Mouse (Mus musculus) 3T3-L1 (cell line): ENCODE data around the gene Trpm3.
A peak's percentile ranks its signal among the peaks of the same experiment; 100 is the strongest.

Experiments
- DNase-seq: peaks from one replicate; pipeline ENCODE4 v3.0.0-alpha.2; 2015; ENCODE audit warnings: low read depth, low spot score

Trpm3 gene

DNA sequence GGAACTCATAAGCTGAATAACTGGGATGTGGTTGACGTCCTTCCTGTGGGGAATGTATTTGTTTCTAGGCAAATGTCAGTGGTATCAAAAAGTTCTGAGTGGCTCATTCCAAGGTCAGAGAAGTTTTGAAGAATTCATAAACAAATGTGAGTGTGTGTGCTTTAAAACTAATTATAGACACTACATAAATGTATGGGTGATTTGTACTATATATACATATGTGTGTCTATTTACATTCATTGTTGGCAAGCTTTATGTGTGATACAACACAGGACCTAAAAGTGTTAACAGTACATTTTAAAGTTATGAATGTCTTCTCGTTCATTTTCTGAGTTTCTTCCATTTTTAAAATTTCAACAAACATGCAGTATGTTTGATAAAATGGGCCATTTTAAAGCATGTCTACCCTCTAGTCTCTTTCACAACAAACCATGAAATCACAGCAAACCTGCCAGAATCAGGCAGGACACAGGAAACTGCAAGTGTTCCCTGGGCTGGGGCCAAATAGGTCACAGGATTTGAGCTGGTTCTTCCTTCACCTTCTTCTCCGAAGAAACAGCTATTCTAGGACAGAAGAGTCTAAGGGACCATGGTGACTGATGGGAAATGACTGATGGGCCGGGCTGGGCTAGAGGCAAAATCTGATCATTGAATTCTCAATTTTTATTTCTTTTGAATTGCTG is 334.3 kb downstream of the Trpm3 start:
- DNase-seq, result no peak

DNA sequence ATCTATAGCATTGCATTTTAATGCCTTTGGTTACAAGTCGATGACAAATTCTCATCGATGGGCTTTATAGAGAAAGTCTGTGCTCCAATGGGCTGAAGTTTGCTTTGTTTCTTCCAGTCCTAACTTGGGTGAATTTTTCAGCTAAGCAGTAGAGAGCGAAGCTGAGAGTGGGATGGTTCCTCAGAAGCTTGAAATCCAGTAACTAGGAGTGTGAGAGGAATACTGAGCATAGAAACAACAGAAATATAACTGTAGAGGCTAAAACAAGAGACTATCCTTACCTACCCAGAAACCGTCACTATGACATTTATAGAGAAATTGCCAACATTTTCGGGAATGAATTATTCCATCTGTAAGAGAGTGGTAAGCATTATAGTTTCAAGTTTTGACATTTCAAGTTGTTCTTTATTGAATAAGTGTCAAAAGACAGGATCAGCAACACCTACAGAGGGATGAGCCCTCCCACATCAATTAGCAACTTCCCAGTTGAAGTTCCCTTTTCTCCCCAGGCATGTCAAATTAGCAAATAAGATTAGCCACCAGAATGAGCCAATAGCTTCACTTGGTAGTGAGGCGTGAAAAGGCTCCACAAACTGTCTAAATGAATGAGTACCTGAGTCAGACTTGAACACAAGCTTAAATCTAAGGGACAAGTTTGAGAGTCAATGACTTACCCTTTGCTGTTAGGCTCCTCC is 339.6 kb downstream of the Trpm3 start:
- DNase-seq, result no peak

DNA sequence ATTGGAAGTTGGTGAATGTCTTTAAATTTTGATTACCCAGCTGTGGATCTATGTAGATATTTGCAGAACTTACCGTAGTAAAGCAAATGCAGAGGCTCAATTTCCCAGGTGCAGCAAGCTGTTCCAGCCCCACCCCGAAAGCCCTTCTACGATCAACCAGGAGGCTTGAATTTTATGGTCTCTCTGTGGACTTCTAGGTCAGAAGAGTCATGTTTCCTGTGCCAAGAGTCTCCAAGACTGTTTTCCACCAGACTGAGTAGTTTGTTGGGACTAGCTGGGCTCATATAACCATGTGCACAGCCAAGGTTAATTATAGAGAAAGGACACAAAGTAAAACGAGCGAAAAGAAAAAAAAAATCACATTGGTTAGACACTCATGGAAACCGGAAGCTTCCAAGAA is 364.6 kb downstream of the Trpm3 start:
- DNase-seq, result no peak

DNA sequence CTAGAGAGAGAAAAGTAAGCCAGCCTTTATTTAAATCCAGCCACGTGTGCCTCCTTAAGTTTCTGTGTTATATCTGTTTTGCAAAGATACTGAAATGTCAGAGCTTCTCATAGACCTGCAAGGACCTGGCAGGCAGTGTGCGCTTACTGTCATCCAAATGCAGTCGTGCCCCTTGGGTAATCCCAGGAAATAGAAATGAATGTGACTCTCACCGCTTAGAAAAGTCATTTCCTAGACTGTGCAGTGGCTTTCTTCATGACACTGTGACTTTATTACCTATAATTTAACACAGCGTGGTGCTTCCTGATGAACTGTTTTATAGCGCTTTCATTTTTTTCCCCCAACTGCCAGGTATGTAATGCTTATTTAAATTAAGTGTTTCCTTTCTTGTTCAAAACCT is 379.7 kb downstream of the Trpm3 start:
- no peak for DNase-seq

DNA sequence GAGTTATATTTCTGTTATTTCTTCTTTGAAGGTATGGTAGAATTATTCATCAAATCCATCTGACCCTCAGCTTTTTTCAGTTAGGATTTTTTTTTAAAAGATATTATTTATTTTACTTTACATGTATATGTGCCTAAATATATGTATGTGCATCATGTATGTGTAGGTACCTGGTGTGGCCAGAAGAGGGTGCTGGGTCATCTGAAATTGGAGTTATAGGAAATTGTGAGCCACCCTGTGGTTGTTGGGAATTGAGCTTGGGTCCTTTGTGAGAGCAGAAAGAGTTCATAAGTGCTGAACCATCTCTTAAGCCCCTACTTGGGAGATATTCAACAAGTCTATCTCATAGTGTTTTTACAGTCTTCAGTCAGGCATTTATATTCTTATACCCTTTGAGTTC is 389.1 kb downstream of the Trpm3 start:
- DNase-seq, result no peak

DNA sequence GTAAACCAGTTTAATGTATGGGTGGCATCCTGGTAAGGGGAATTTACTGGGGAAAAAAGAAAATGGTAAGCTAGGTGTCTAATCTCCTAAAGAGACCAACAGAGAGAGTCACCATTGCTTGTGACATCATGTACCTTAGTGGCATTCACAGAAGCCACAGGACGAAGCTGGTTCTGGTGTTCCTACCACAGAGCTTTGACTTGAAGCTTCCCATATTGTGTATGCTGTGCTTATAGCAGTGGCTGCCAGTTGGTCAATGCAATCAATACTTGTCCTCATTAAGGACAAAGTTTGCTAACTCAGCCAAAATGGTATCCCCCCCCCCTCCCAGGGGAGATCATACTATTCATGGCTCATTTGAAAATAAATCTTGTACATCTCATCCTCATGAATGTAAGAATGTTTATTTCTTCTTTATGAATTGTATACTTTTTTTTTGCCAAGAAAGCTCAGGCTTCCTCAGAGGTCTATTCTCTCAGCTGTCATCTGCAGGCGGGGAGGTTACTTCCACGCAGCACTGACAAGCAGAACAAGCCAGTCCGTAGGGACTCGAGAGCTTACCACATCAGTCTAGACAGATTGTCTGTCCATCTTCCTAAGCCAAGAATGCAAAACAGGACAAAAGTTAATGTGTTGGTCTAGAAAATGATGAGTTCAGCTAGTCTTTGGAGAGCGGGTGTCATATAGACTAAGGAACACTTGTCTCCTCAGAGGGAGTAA is 404.3 kb downstream of the Trpm3 start:
- DNase-seq, result no peak

DNA sequence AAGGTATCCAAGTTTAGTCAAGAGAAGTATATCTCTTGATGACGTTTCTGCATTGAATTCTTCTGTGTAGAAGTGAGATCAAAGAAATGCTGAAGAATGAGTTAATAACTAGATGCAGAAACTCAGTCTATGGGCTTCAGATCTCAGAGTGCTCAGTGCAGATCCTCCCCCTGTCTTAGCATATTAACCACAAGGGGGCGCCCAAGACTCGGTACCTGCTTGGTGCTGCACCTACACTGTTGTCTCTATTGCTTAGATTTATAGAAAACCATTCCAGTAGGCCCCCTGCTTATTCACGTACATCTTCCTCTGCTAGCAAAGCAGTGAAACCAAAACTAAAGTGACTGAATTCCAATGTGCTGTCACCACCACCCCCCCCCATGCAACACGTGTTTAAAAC is 413.3 kb downstream of the Trpm3 start:
- peak; percentile 68 for DNase-seq

DNA sequence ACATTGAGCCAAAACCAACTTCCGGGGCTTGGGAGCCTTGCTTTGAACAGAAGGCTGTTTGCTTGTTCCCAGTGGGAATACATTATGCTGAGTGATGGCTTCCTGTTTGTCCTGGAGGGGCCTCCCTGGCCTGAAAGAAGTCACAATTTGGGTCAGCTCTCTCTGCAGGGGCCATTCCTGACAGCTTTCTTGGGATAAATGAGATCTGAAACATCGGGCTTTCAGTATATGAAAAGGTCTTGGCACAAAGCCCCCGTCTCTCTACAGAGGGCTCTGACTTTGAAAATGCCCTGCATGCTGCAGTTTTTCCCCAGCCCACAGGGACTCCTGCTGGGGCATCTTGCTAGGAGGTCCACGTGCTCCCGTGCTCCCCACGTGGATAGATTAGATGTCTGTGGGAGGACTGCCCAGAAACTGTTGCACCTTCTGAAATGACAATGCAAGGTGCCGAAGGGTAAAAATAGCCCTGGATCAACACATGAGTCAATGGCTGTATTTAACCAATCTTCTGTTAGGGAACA is 415.6 kb downstream of the Trpm3 start:
- DNase-seq, result no peak

DNA sequence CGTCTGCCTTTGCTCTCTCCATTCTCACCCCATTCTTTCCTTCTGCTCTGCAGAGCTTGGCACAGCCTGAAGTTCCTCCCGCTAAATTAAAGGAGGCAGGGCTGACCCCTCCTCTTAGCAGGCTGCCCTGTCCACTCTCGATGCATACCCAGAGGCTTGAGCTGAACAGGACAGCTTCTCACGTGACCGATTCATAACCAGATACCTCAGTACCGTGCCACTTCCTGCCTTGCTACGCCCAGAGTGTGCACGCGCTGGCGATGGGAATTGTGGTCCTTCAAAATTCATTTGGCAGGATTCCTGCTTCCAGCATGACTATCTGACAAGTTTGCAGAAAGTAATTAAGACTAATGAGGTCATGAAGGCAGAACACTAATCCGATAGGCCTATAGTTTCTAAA is 433.6 kb downstream of the Trpm3 start:
- no peak for DNase-seq

DNA sequence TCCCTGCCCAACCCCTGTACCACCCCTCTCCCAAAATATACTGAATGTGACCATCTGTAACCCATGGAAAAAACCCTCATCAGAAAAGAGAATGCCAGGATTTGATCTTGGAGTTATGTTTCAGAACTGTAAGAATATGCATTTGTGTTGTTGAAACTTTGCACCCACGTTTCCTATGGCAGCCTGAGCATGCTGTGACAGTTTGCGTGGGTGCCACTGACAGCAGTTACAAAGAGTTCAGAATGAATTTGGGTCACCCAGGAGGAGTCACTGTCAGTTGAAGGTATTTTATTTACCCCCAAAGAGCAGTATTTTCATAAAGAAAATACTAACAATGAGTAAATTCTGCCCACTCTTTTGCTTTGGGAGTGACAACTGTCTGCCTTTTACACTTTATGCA is 434.0 kb downstream of the Trpm3 start:
- DNase-seq, result no peak

DNA sequence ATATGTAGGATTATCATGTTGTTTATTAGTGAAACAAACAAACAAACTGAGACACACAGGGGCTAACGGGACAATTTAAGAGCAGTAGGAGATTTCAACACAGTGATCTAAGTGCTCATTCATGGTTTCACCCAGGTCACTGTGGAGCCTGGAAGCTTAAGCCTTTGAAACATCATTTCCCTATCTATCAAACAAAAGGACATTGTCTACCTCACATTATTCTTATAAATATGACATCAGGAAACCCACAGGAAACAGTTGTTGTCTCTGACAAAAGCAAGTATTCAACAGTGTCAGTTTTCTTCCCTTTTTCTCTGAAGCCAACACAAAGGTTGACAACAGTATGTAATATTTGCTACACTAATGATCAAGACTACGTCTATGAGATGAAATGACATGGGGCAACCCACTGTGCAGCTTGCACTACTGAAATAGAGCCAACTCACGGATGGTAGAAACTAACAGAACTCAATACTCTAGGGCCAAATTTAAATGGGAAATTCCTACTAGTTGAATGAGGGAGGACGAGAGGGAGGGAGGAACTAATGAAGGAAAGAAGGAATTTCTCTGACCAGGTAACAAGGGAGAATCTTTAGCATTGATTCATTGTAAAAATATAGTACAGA is 443.4 kb downstream of the Trpm3 start:
- no peak for DNase-seq

DNA sequence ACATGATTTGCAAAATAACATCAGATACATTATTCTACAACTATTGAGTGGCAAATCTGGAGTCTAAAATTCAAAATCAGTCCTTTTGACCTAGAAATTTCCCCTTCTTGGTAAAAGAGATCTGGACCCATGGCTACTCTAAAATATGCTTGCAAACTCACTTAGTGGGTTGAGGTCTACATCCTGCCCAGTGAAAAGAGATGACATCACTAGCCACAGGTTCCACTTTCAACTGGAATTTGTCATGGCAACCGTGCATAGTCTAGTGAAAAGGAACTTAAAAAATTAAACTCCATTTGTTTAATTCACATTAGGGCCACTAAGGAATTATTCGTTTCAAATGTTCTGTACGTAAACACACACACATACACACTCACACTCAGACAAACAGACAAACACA is 455.6 kb downstream of the Trpm3 start:
- no peak for DNase-seq

DNA sequence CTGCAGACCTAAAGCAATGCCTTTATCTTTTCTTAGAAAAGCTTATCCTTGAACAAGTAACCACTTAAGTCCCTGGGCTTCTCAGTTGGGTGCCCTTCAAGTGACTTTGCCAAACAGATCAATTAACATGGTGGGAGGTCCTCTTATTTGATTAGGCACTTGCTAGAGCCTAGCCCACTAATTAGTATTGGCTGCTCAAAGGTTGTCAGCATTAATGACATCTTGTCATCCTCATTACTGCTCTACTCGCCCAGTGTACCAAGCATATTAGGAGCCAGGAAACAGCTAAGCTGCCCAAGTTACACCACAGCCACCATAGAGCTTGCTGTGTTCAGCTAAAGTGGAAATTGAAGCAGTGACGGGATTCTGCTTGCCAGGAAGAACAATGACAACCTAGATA is 456.4 kb downstream of the Trpm3 start:
- no peak for DNase-seq

DNA sequence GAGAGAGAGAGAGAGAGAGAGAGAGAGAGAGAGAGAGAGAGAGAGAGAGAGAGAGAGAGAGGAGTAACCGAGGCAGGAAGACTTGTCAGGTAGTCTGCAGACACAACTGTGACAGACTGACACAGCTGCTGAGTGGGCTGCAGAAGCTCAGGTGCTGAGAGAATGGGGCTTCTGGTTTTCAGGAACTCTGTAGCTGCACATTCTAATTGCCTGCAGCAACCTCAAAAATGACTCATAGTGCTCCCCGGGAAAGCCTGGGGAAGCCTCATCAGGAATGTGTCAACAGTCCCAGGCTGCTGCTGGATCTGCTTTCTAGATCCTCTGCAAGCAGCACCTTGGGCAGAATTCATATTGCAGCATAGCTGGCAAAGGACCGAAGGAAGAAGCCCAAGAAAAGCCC is 457.9 kb downstream of the Trpm3 start:
- peak; percentile 19 for DNase-seq

DNA sequence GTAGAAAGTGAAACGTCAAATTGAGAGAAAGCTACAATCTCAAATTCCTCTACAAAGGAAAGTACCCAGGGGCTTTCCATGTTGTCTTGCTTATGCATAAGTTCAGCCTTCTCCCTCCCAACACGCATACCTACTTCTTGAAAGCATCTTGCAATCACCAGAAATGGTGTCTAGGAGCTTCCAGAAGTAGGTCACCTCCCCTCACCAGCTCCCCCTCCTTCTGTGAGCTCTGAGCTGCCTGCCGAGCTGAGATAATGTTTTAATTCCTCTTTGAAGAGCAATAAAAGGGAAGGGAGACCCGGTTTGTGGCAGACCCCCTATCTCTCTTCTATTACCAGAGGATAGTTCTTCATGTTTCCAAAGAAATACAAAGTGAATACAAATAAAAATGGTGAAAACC is 465.5 kb downstream of the Trpm3 start:
- DNase-seq, result no peak

DNA sequence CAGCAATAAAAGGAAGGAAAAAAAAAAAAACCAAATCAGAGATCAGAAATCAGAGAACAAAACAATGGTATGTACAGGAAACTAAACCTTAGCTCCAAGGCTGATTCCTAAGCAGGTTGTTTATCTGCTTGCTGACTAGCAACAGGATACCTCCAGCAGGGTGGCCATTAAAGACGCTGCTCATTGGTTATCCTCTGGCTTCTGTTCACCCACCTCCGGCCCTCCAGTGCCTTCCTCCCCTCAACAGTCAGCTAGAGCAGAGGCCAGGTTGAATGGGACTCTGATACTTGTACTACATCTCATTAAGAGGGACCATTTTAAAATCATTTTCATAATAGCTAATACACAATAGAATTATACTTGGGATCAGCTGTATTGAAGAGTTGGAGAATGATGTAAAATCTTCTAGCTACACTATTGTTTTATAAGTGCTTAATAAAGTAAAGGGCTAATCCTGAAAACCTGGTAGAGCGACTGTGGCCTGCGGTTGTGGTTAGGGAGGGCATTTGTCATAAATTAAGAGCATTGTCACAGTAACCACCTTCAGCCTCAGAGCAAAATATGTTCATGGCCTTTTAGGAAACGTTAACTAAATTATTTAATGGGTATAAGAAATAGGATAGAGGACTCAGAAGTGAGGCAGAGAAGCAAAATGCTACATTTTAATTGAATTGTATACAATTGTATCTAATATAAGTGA is 469.3 kb downstream of the Trpm3 start:
- no peak for DNase-seq

DNA sequence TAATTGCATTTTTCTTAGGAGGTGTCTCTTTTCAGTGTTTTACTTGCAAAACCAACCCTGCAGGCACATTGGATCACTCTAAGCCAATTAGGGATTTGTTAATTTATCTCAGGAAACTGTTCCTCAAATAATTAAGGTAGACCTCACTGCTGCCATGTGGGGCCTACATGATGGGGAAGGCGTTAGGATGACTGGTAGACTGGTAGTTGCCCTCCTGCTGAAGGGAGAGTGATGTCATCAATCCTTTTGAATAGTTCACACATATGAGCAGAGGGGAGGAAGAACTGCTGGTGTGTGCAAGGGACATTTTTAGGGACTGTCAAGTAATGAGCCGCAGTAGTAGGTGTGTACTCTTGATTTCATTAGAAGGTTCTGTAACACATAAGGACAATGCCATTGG is 472.8 kb downstream of the Trpm3 start:
- no peak for DNase-seq

DNA sequence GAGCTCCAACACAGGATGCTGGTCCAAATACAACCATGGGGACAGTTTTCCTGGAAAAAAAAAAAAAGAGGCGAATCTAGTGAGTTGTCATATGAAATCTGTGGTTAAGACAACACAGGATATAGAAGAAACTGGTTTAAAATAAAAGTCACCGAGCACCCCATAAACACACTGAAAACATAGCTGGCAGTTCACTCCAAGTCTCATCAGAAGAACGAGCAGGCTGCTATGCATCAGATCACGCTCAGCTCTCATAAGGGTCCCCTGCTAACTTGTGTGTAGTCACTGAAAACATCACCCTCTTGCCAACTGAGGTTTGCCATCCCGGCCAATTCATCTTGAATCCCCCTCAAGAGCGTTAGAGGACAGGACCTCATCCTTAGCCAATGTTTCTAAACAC is 476.5 kb downstream of the Trpm3 start:
- DNase-seq, result no peak

DNA sequence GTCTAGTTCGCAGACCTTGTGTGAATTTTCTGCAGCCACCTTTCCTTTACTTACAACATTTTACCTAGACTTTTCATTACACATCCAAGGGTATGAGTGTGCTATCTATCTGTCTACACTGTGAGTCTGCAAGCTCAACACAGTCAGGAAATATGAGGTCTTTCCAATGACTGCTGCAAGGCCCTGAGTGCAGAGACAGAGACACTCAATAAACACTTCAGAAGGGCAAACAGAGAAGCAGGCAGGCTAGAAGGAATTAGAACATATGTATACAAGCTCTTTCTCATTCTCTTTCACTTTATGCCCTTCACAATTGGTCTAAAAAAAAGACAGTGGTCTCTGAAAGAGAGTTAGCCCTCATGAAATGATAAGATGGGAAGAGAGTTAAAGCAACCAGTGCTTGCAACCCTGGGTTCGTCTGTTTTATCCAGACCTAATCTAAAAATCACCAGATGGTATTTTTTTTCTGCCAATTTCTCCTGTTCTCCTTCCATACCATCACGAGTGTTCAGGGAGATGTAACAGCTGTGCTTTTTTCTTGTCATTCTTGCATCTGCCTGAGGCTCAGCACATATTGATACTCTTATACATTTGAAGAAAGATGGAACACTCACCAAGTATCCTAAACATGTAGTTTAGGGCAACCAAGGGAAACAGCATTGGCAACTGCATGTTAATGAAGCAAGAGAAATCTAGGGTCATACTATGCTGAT is 486.1 kb downstream of the Trpm3 start:
- DNase-seq, result no peak

DNA sequence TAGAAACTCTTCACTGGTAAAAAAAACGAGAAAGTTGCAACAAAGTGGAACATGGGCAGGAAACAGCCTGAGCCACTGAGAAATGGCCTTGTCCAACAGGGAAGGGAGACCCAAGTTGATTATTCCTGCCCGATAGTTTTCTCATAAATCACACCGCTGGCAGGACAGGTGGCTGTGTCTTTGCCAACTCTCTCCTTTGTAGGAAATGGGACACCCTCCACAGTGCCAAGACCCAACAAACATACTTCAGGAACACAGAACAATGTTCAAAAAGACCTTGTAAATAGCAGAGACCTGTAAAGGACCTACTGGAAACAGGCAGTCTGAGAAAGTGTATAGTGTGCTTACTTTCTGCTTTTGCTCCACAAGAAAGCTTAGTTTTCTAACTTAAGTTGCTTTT is 490.0 kb downstream of the Trpm3 start:
- no peak for DNase-seq

DNA sequence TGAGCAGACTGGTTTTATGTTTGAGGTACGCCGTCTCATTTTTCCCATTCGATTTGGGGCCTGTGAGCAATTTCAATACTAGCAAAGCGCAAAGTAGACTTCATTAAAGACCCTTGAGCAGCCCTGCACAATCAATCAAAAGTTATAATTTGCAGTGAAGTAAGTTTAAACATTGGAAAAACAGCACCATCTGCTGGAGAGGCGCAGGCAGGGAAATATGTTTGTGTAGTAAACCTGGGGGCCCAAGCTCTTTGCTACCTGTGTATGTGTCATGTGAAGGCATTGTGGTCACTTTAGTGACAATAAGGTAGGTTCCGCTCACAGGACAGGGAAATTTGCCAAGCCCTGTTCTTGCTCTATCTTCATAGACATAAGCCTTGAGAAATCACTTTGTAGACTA is 492.5 kb downstream of the Trpm3 start:
- DNase-seq, result peak; percentile 18
